Mouse (Mus musculus) gastrocnemius, adult 8-10 months (tissue): ENCODE data around the gene Capn10. TPM values are rescaled to one million over a fixed set of nuclear protein-coding genes. Genes with fewer than 3 reads are reported as not detected.

Experiments used
- DNase-seq, 2 experiments: peaks; one replicate each; pipeline ENCODE4 v3.0.0; 2022; ENCODE audit warnings: low spot score in 2 of 2
- total RNA-seq, 4 experiments: library from RNA; stranded (reverse); gene quantifications; 2 replicates each; pipeline ENCODE4 v1.2.4; 2022

The Capn10 gene
- total RNA-seq, 4 experiments from 2014 or later: 4.4 to 6.1 (median 5.0) TPM

GRCm38 (mm10) chr1:92971879-92972795, 38.0 kb downstream of the Capn10 start:
- no peak for DNase-seq

GRCm38 (mm10) chr1:92972854-92973253, 38.7 kb downstream of the Capn10 start:
- no peak for DNase-seq

- DNase-seq: no peak
Observed at GRCm38 (mm10) chr1:92976141-92976566, 42.0 kb downstream of the Capn10 start.

GRCm38 (mm10) chr1:92978645-92979044, 44.5 kb downstream of the Capn10 start:
- no peak for DNase-seq

- DNase-seq: no peak
Observed at GRCm38 (mm10) chr1:92979073-92979602, 45.0 kb downstream of the Capn10 start.

- DNase-seq: no peak
Observed at GRCm38 (mm10) chr1:92981056-92981845, 47.1 kb downstream of the Capn10 start.

GRCm38 (mm10) chr1:92982931-92983605, 48.9 kb downstream of the Capn10 start:
- DNase-seq: no peak

GRCm38 (mm10) chr1:92984999-92985398, 50.8 kb downstream of the Capn10 start:
- no peak for DNase-seq

GRCm38 (mm10) chr1:92988894-92989293, 54.7 kb downstream of the Capn10 start:
- no peak for DNase-seq

GRCm38 (mm10) chr1:92989891-92990290, 55.7 kb downstream of the Capn10 start:
- no peak for DNase-seq

- no peak for DNase-seq
Observed at GRCm38 (mm10) chr1:92992214-92992855, 58.2 kb downstream of the Capn10 start.

GRCm38 (mm10) chr1:92992880-92993279, 58.7 kb downstream of the Capn10 start:
- no peak for DNase-seq

Other genes starting within 250 kb of the Capn10 start
- gene Gpc1, start 102.7 kb upstream of the Capn10 start, total RNA-seq: 100 to 1,000 TPM; 213 to 262 (median 240) TPM
- gene Ankmy1, start 31.5 kb upstream of the Capn10 start, total RNA-seq: under 1 TPM in 1 of 4 experiments, not detected in 3; 0.17 TPM
- 10 to 100 TPM; 26.2 to 30.7 (median 27.3) TPM for gene Dusp28, start 27.4 kb upstream of the Capn10 start, total RNA-seq
- 10 to 100 TPM; 62.6 to 75.8 (median 72.8) TPM for gene Rnpepl1, start 23.6 kb upstream of the Capn10 start, total RNA-seq
- under 1 TPM in 2 of 4 experiments, not detected in 2; 0.13 to 0.29 TPM for gene Gpr35, start 16.5 kb downstream of the Capn10 start, total RNA-seq
- gene Aqp12, start 72.0 kb downstream of the Capn10 start, total RNA-seq: not detected
- 1 to 10 TPM in 2 of 4 experiments, under 1 TPM in 2; 0.63 to 2.3 (median 1.0) TPM for gene Kif1a, start 167.6 kb downstream of the Capn10 start, total RNA-seq
- not detected for gene Agxt, start 200.9 kb downstream of the Capn10 start, total RNA-seq
- gene 2310007B03Rik, start 226.6 kb downstream of the Capn10 start, total RNA-seq: not detected
- not detected for gene Crocc2, start 234.3 kb downstream of the Capn10 start, total RNA-seq